Mouse (Mus musculus): ENCODE measurements around the gene Fbxo9. TPM values are rescaled to one million over a fixed set of nuclear protein-coding genes. Genes with fewer than 3 reads are reported as not detected.
A peak's percentile ranks its signal among the peaks of the same experiment; 100 is the strongest.

The Fbxo9 gene
- polyA plus RNA-seq, 1 experiment, result 15.7 TPM

- peak overlapping the region; percentile 16 for H3K4me2 ChIP-seq (ENCODE audit: low read depth)
- no peaks in the 10 kb centered on the region for H3K27me3 ChIP-seq (ENCODE audit: control insufficient read depth, insufficient read depth, insufficient read length)
- no peaks in the 10 kb centered on the region for H3K79me2 ChIP-seq (ENCODE audit: control insufficient read depth, insufficient read depth)
- TF ChIP-seq TCF3 (IDR thresholded peaks at IDR 0.05; ENCODE audit: insufficient read length, low read depth), result no peak
- TF ChIP-seq USF1 (IDR thresholded peaks at IDR 0.05; ENCODE audit: low read depth), result no peak
- TF ChIP-seq TCF12 (IDR thresholded peaks at IDR 0.05; ENCODE audit: insufficient read depth, poor library complexity, severe bottlenecking), result no peak
- no peak for TF ChIP-seq MYOD1 (IDR thresholded peaks at IDR 0.05; ENCODE audit: control insufficient read depth in 1 of 3, insufficient read length in 2 of 3, low read depth in 2 of 3)
- TF ChIP-seq CEBPB (IDR thresholded peaks at IDR 0.05; ENCODE audit: insufficient read depth, poor library complexity, severe bottlenecking), result no peak
- TF ChIP-seq MAX (IDR thresholded peaks at IDR 0.05; ENCODE audit: low read depth), result no peak
- no peak for TF ChIP-seq E2F4 (IDR thresholded peaks at IDR 0.05; ENCODE audit: insufficient read depth)
- no peak for TF ChIP-seq POLR2AphosphoS2 (IDR thresholded peaks at IDR 0.05; ENCODE audit: insufficient read length, low read depth)
- no peak for TF ChIP-seq REST (IDR thresholded peaks at IDR 0.05; ENCODE audit: insufficient read depth, insufficient read length)
- no peak for TF ChIP-seq POLR2A (IDR thresholded peaks at IDR 0.05; ENCODE audit: insufficient read length, low read depth)
- no peak for TF ChIP-seq SRF (IDR thresholded peaks at IDR 0.05; ENCODE audit: control insufficient read depth, insufficient read length, low read depth)
- TF ChIP-seq MYOG (IDR thresholded peaks at IDR 0.05; ENCODE audit: control insufficient read depth in 1 of 3, insufficient read depth in 1 of 3, insufficient read length in 2 of 3, low read depth in 2 of 3), result no peak
- peaks cover 2% of the 10 kb centered on the region for H3K36me3 ChIP-seq (ENCODE audit: control insufficient read depth, insufficient read depth)
- no peak overlapping the region for H3ac ChIP-seq (ENCODE audit: control insufficient read depth, insufficient read length)
- H3K4me3 ChIP-seq, result no peak overlapping the region
These were observed 37.8 kb upstream of the Fbxo9 start for GRCm38 (mm10) chr9:78146627-78147026.

GRCm38 (mm10) chr9:78146099-78146498 is 37.2 kb upstream of the Fbxo9 start:
- H3ac ChIP-seq (ENCODE audit: control insufficient read depth, insufficient read length), result no peak overlapping the region
- H3K4me3 ChIP-seq, result no peak overlapping the region
- H3K27me3 ChIP-seq (ENCODE audit: control insufficient read depth, insufficient read depth, insufficient read length), result no peaks in the 10 kb centered on the region
- H3K79me2 ChIP-seq (ENCODE audit: control insufficient read depth, insufficient read depth), result no peaks in the 10 kb centered on the region
- no peak overlapping the region for H3K4me2 ChIP-seq (ENCODE audit: low read depth)
- TF ChIP-seq TCF12 (IDR thresholded peaks at IDR 0.05; ENCODE audit: insufficient read depth, poor library complexity, severe bottlenecking) (no peak), MYOG (IDR thresholded peaks at IDR 0.05; ENCODE audit: control insufficient read depth in 1 of 3, insufficient read depth in 1 of 3, insufficient read length in 2 of 3, low read depth in 2 of 3) (peak in 1 of 3 experiments; percentile 30)
- H3K36me3 ChIP-seq (ENCODE audit: control insufficient read depth, insufficient read depth), result peaks cover 7% of the 10 kb centered on the region

- H3ac ChIP-seq (ENCODE audit: control insufficient read depth, insufficient read length), result no peak overlapping the region
- H3K4me2 ChIP-seq (ENCODE audit: low read depth), result no peak overlapping the region
- H3K79me2 ChIP-seq (ENCODE audit: control insufficient read depth, insufficient read depth), result no peaks in the 10 kb centered on the region
- no peaks in the 10 kb centered on the region for H3K27me3 ChIP-seq (ENCODE audit: control insufficient read depth, insufficient read depth, insufficient read length)
- H3K4me3 ChIP-seq, result no peak overlapping the region
- no peak for TF ChIP-seq TCF12 (IDR thresholded peaks at IDR 0.05; ENCODE audit: insufficient read depth, poor library complexity, severe bottlenecking)
- TF ChIP-seq MAX (IDR thresholded peaks at IDR 0.05; ENCODE audit: low read depth), result no peak
- no peak for TF ChIP-seq USF1 (IDR thresholded peaks at IDR 0.05; ENCODE audit: low read depth)
- no peak for TF ChIP-seq TCF3 (IDR thresholded peaks at IDR 0.05; ENCODE audit: insufficient read length, low read depth)
- TF ChIP-seq MYOG (IDR thresholded peaks at IDR 0.05; ENCODE audit: control insufficient read depth in 1 of 3, insufficient read depth in 1 of 3, insufficient read length in 2 of 3, low read depth in 2 of 3), result no peak
- no peak for TF ChIP-seq MYOD1 (IDR thresholded peaks at IDR 0.05; ENCODE audit: control insufficient read depth in 1 of 3, insufficient read length in 2 of 3, low read depth in 2 of 3)
- no peak for TF ChIP-seq SRF (IDR thresholded peaks at IDR 0.05; ENCODE audit: control insufficient read depth, insufficient read length, low read depth)
- TF ChIP-seq CEBPB (IDR thresholded peaks at IDR 0.05; ENCODE audit: insufficient read depth, poor library complexity, severe bottlenecking), result peak; percentile 56; the same call in 1 of the 2 replicates
- H3K36me3 ChIP-seq (ENCODE audit: control insufficient read depth, insufficient read depth), result peaks cover 13% of the 10 kb centered on the region
These were observed 30.6 kb upstream of the Fbxo9 start for GRCm38 (mm10) chr9:78139463-78139862.

GRCm38 (mm10) chr9:78138044-78138676 is 29.3 kb upstream of the Fbxo9 start:
- TF ChIP-seq TCF3 (IDR thresholded peaks at IDR 0.05; ENCODE audit: insufficient read length, low read depth), result no peak
- TF ChIP-seq MYOD1 (IDR thresholded peaks at IDR 0.05; ENCODE audit: control insufficient read depth in 1 of 3, insufficient read length in 2 of 3, low read depth in 2 of 3), result no peak
- no peak for TF ChIP-seq TCF12 (IDR thresholded peaks at IDR 0.05; ENCODE audit: insufficient read depth, poor library complexity, severe bottlenecking)
- no peak for TF ChIP-seq REST (IDR thresholded peaks at IDR 0.05; ENCODE audit: insufficient read depth, insufficient read length)
- TF ChIP-seq SRF (IDR thresholded peaks at IDR 0.05; ENCODE audit: control insufficient read depth, insufficient read length, low read depth), result no peak
- Histone ChIP-seq H3K4me3 (no peak overlapping the region), H3K79me2 (ENCODE audit: control insufficient read depth, insufficient read depth) (no peaks in the 10 kb centered on the region), H3K36me3 (ENCODE audit: control insufficient read depth, insufficient read depth) (peaks cover 13% of the 10 kb centered on the region), H3K4me2 (ENCODE audit: low read depth) (no peak overlapping the region), H3K27me3 (ENCODE audit: control insufficient read depth, insufficient read depth, insufficient read length) (no peaks in the 10 kb centered on the region), H3ac (ENCODE audit: control insufficient read depth, insufficient read length) (no peak overlapping the region)

GRCm38 (mm10) chr9:78135658-78136057 is 26.8 kb upstream of the Fbxo9 start:
- H3ac ChIP-seq (ENCODE audit: control insufficient read depth, insufficient read length), result no peak overlapping the region
- no peaks in the 10 kb centered on the region for H3K79me2 ChIP-seq (ENCODE audit: control insufficient read depth, insufficient read depth)
- TF ChIP-seq SRF (IDR thresholded peaks at IDR 0.05; ENCODE audit: control insufficient read depth, insufficient read length, low read depth) (no peak), TCF12 (IDR thresholded peaks at IDR 0.05; ENCODE audit: insufficient read depth, poor library complexity, severe bottlenecking) (no peak), REST (IDR thresholded peaks at IDR 0.05; ENCODE audit: insufficient read depth, insufficient read length) (no peak), MYOD1 (IDR thresholded peaks at IDR 0.05; ENCODE audit: control insufficient read depth in 1 of 3, insufficient read length in 2 of 3, low read depth in 2 of 3) (no peak), CEBPB (IDR thresholded peaks at IDR 0.05; ENCODE audit: insufficient read depth, poor library complexity, severe bottlenecking) (no peak), POLR2AphosphoS2 (IDR thresholded peaks at IDR 0.05; ENCODE audit: insufficient read length, low read depth) (no peak), MYOG (IDR thresholded peaks at IDR 0.05; ENCODE audit: control insufficient read depth in 1 of 3, insufficient read depth in 1 of 3, insufficient read length in 2 of 3, low read depth in 2 of 3) (no peak), USF1 (IDR thresholded peaks at IDR 0.05; ENCODE audit: low read depth) (no peak), POLR2A (IDR thresholded peaks at IDR 0.05; ENCODE audit: insufficient read length, low read depth) (no peak), E2F4 (IDR thresholded peaks at IDR 0.05; ENCODE audit: insufficient read depth) (no peak), TCF3 (IDR thresholded peaks at IDR 0.05; ENCODE audit: insufficient read length, low read depth) (no peak)
- no peak overlapping the region for H3K4me3 ChIP-seq
- H3K27me3 ChIP-seq (ENCODE audit: control insufficient read depth, insufficient read depth, insufficient read length), result no peaks in the 10 kb centered on the region
- peaks cover 6% of the 10 kb centered on the region for H3K36me3 ChIP-seq (ENCODE audit: control insufficient read depth, insufficient read depth)
- H3K4me2 ChIP-seq (ENCODE audit: low read depth), result no peak overlapping the region
